Mouse (Mus musculus) liver, postnatal 0 days (tissue): ENCODE data around the gene Cope. TPM values are rescaled to one million over a fixed set of nuclear protein-coding genes. Genes with fewer than 3 reads are reported as not detected.

Experiments
- ATAC-seq: fragments of 200-750 bp; cut with Nextera tagmentation; 2 replicates; pipeline ENCODE4 v1.8.0; 2017; ENCODE audit warnings: mild to moderate bottlenecking, moderate library complexity
- DNase-seq: peaks from one replicate; pipeline ENCODE4 v3.0.0-alpha.2; 2016
- H3K27ac ChIP-seq: fragments of 300-500 bp; sonication (generic); 2 replicates; pipeline ENCODE4 v1.5.1; 2014; ENCODE audit warnings: antibody characterized with exemption, moderate library complexity, mild to moderate bottlenecking, low read depth
- H3K27me3 ChIP-seq: fragments of 300-500 bp; sonication (generic); 2 replicates; pipeline ENCODE4 v1.6.1; 2014; ENCODE audit warnings: low read length, control low read depth, mixed read lengths; ENCODE audit not compliant: insufficient read depth
- H3K36me3 ChIP-seq: fragments of 300-500 bp; sonication (generic); replicated peaks from 2 replicates; pipeline ENCODE4 v1.6.1; 2014; ENCODE audit warnings: mild to moderate bottlenecking, control low read depth, low read length, moderate library complexity, mixed read lengths; ENCODE audit not compliant: insufficient read depth
- H3K4me1 ChIP-seq: fragments of 300-500 bp; sonication (generic); 2 replicates; pipeline ENCODE4 v1.6.1; 2014; ENCODE audit warnings: antibody characterized with exemption, mild to moderate bottlenecking, control low read depth; ENCODE audit not compliant: insufficient read depth
- H3K4me2 ChIP-seq: fragments of 300-500 bp; sonication (generic); 2 replicates; pipeline ENCODE4 v1.6.1; 2014; ENCODE audit warnings: low read depth, mild to moderate bottlenecking, low read length, moderate library complexity, mixed read lengths
- H3K4me3 ChIP-seq: fragments of 300-500 bp; sonication (generic); 2 replicates; pipeline ENCODE4 v1.5.1; 2014; ENCODE audit warnings: low read depth, low read length
- H3K9ac ChIP-seq: fragments of 300-500 bp; sonication (generic); replicated peaks from 2 replicates; pipeline ENCODE4 v1.6.1; 2014; ENCODE audit warnings: mild to moderate bottlenecking, moderate library complexity
- H3K9me3 ChIP-seq: fragments of 300-500 bp; sonication (generic); 2 replicates; pipeline ENCODE4 v1.6.1; 2016; ENCODE audit warnings: mild to moderate bottlenecking, control low read depth, low read length, mixed read lengths
- CTCF ChIP-seq: sonication (generic); IDR thresholded peaks from 2 replicates; pipeline ENCODE4 v1.5.1; 2016; ENCODE audit warnings: antibody characterized with exemption, low read depth
- EP300 ChIP-seq: IDR thresholded peaks from 2 replicates; pipeline ENCODE4 v1.6.1; 2016; ENCODE audit warnings: antibody characterized with exemption, low read depth, mild to moderate bottlenecking
- WGBS: fragments of 180-500 bp; shearing (Covaris S2); extraction: QIAGEN DNeasy Blood & Tissue Kit; methylation state at CpG from one replicate; pipeline ENCODE4 v1.1.7; 2014; ENCODE audit not compliant: insufficient replicate concordance; 5-methylcytosine and 5-hydroxymethylcytosine counted together
- polyA plus RNA-seq: library from polyadenylated mRNA; unstranded; fragments of >200 nt; fragmentation: Nextera tagmentation; extraction: Ambion mirVana; gene quantifications from 2 replicates; pipeline ENCODE4 v1.2.1, GENCODE M21; 2015

The Cope gene
- polyA plus RNA-seq, 1 experiment from 2014 or later, result 171 TPM

DNA sequence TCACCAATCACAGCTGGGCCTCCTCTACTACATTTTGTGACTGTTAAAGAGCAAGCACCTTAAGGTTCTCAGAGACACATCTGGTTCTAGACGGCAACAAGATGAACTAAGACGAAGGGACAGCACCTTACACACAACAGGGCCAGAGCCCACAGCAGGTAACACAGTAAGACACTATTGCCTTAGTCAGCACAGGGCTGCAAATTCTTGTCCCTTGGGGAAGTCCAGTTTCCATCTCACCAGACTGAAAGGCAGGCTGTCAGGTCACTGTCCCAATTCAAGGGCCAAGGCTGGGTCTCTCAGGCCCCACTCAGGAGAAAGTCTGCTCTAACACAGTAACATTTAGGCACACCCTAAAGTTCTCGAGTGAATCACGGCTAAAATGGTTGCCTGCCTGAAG lies 45.1 kb downstream of the Cope start:
- TF ChIP-seq CTCF, result no peak
- no peak for TF ChIP-seq EP300
- H3K36me3 ChIP-seq, result peaks cover 50% of the 10 kb centered on the region

GRCm38 (mm10) chr8:70347860-70348420 lies 45.6 kb downstream of the Cope start:
- peaks cover 45% of the 10 kb centered on the region for H3K36me3 ChIP-seq
- no peak overlapping the region for H3K9ac ChIP-seq
- ATAC-seq (no peak), DNase-seq (no peak)
- no peak overlapping the region for H3K27ac ChIP-seq
- no peaks in the 10 kb centered on the region for H3K9me3 ChIP-seq
- H3K4me1 ChIP-seq, result peaks cover 56% of the 10 kb centered on the region
- 61% methylated on average over 1 of the region's 1 CpGs for WGBS
- TF ChIP-seq EP300, result no peak
- TF ChIP-seq CTCF, result no peak
- no peaks in the 10 kb centered on the region for H3K27me3 ChIP-seq
- no peak overlapping the region for H3K4me2 ChIP-seq
- no peak overlapping the region for H3K4me3 ChIP-seq

More for the DNA sequence above, 45.1 kb downstream of the Cope start:
- WGBS, result 86% methylated on average over 4 of the region's 4 CpGs
- Histone ChIP-seq H3K27me3 (no peaks in the 10 kb centered on the region), H3K4me1 (peaks cover 56% of the 10 kb centered on the region), H3K9ac (no peak overlapping the region), H3K4me3 (no peak overlapping the region), H3K27ac (no peak overlapping the region), H3K4me2 (no peak overlapping the region), H3K9me3 (no peaks in the 10 kb centered on the region)
- DNase-seq (no peak), ATAC-seq (no peak)

DNA sequence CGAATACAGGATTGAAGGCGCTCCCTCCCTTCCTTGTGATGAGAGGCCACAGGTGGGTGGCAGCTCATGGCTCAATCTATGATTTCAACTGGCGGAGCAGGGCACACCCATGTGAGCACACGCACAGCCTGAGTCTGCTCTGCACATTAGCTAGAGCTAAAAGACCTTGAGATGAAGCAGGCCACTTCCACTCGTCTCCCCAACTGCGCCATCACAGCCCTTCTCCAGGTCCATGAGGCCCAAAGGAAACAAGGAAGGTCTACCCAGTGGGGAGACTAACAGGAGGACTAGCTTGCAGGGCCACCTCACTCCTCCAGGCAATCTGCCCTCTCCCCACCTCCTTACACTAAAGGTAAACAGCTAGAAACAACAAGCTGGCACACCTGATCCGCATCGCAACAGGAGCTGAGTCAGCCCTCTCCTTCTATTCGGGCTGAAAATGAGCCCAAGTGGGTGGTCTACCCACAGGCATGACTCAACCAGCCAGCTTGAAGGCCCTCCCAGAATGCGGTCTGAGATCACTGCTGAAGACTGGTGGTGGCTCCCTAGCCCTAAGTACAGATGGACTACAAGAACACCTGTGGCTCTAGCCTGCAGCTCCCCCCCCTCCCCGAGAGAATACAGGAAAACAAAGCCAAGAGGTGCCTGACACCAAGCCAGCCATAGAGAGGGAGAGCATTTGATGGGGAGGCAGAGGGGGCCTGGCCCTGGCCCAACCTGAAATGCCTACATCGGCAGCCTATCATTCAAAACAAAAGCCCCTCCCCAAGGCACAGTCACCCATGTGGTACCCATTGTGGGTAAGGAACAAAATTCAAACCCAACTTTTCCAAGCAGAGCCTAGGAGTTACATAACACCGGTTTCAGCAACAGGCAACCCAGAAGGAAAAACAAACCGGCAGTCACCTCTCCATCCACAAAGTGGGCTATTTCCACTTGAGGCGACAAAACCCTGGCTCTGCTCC lies 49.0 kb downstream of the Cope start:
- Histone ChIP-seq H3K9me3 (no peaks in the 10 kb centered on the region), H3K4me2 (peak overlapping the region; percentile 96), H3K4me1 (peaks cover 71% of the 10 kb centered on the region), H3K4me3 (peak overlapping the region; percentile 91), H3K9ac (peak overlapping the region; percentile 100), H3K27me3 (no peaks in the 10 kb centered on the region), H3K36me3 (peaks cover 29% of the 10 kb centered on the region), H3K27ac (peak overlapping the region; percentile 98)
- ATAC-seq, result no peak
- TF ChIP-seq EP300 (no peak), CTCF (no peak)
- 33% methylated on average over 15 of the region's 15 CpGs for WGBS
- no peak for DNase-seq

DNA sequence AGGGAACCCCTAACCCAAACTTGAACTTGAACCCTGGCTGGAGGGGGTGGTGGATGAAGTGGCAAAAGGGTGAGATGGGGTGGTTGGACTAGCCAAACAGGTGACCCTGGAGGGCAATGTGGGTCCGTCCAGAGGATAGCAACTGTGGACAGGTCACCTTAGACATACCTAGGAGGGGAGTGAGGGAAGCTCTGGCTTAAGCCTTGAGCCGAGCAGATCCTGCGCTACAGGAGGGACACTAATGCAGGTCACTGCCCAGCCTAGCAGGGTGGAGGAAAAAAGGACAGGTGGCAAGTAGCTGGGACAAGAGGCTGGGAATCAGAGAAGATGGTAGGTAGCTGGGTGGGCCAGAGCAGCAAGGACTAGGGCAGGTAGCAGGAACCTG lies 49.7 kb downstream of the Cope start:
- peaks cover 26% of the 10 kb centered on the region for H3K36me3 ChIP-seq
- TF ChIP-seq CTCF (no peak), EP300 (no peak)
- H3K4me2 ChIP-seq, result peak overlapping the region; percentile 96
- H3K4me3 ChIP-seq, result peak overlapping the region; percentile 91
- H3K4me1 ChIP-seq, result peaks cover 73% of the 10 kb centered on the region
- DNase-seq (no peak), ATAC-seq (no peak)
- H3K9me3 ChIP-seq, result no peaks in the 10 kb centered on the region
- H3K27me3 ChIP-seq, result no peaks in the 10 kb centered on the region
- peak overlapping the region; percentile 98 for H3K27ac ChIP-seq
- peak overlapping the region; percentile 100 for H3K9ac ChIP-seq
- 23% methylated on average over 3 of the region's 3 CpGs for WGBS

DNA sequence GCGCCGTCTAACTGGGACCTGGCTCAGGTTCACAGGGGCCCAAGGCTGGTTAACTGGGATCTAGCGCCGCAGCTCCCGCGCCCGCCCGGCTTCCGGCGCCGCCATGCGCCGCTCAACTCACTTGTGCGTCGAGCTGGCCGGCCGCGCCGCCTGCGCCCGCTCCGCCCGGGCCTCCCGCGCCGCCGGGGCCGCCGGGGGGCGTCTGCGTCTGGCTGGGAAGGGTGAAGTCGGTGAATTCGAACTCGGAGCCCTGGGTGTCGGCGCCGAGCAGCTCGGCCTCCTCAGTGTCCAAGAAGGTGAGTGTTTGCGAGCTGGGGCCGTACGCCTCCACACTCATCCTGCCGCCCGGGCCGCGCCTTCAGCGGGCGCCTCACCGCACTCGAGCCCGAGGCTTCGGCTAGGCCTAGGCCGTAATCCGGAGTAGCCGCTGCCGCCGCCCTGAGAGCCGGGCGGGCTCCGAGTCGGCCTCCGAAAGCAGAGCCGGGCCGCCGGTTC lies 50.4 kb downstream of the Cope start:
- ATAC-seq, result peak; percentile 58
- no peaks in the 10 kb centered on the region for H3K9me3 ChIP-seq
- DNase-seq, result no peak
- H3K9ac ChIP-seq, result peak overlapping the region; percentile 100
- under 1% methylated on average over 45 of the region's 64 CpGs for WGBS
- peak overlapping the region; percentile 91 for H3K4me3 ChIP-seq
- H3K4me2 ChIP-seq, result peak overlapping the region; percentile 96
- no peak for TF ChIP-seq CTCF
- TF ChIP-seq EP300, result no peak
- peak overlapping the region; percentile 98 for H3K27ac ChIP-seq
- peaks cover 72% of the 10 kb centered on the region for H3K4me1 ChIP-seq
- H3K27me3 ChIP-seq, result no peaks in the 10 kb centered on the region
- peaks cover 21% of the 10 kb centered on the region for H3K36me3 ChIP-seq

DNA sequence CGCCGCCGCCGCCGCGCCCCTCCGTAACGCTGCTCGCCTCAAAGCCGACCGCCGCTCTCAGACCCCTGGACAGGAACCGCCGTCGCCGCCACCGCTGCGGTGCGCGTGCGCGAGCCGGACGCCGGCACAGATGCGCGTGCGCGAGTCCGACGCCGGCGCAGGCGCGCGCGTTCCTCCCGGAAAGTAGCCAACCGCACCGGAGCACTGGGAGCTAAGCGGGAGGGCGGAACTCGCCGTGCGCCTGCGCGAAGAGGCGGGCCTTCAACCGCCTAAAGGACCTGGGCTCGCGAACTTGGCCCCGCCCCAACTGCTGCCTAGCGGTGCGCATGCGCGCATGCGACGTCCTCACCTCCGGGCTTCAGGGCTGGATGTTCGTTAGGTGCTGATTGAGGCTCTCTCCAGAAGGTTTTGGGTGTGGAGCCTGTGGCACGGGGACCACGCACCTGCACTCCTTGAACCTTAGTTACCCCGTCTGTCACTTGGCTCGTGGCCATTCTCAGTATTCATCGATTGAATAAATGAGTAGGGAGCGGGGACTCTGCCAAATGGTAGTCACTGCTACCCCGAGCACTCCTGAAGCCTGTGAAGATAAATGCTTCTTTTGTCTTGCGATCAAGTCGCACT lies 51.0 kb downstream of the Cope start, which contains the start of gene Upf1:
Gene Upf1, minus strand, starts transcription at position 85 of the 624 bp plus-strand sequence.
- peaks cover 15% of the 10 kb centered on the region for H3K36me3 ChIP-seq
- peak; percentile 100 for DNase-seq
- TF ChIP-seq CTCF, result no peak
- TF ChIP-seq EP300, result no peak
- peak; percentile 89 for ATAC-seq
- H3K4me1 ChIP-seq, result peaks cover 66% of the 10 kb centered on the region
- peak within 1 kb of the TSS; percentile 91 for H3K4me3 ChIP-seq
- no peaks in the 10 kb centered on the region for H3K9me3 ChIP-seq
- H3K27ac ChIP-seq, result peak within 1 kb of the TSS; percentile 98
- WGBS, result under 1% methylated on average over 60 of the region's 69 CpGs
- H3K4me2 ChIP-seq, result peak within 1 kb of the TSS; percentile 96
- H3K27me3 ChIP-seq, result no peaks in the 10 kb centered on the region
- peak within 1 kb of the TSS; percentile 100 for H3K9ac ChIP-seq
